Mouse (Mus musculus): ENCODE results near the gene Olfr718-ps1. TPM values are rescaled to one million over a fixed set of nuclear protein-coding genes. Genes with fewer than 3 reads are reported as not detected.

Gene Olfr718-ps1
- total RNA-seq, 1 experiment from 2014 or later = 0.09 TPM

GRCm38 (mm10) chr5:143132935-143133514 is 14.4 kb downstream of the Olfr718-ps1 start:
- ATAC-seq (replicated peaks; ENCODE audit: low read depth, poor library complexity, severe bottlenecking) = peak; percentile 85

- ATAC-seq (replicated peaks; ENCODE audit: low read depth, poor library complexity, severe bottlenecking) = peak; percentile 36; the same call in 1 of the 2 replicates
These were observed 17.0 kb downstream of the Olfr718-ps1 start for GRCm38 (mm10) chr5:143130342-143130741.

DNA sequence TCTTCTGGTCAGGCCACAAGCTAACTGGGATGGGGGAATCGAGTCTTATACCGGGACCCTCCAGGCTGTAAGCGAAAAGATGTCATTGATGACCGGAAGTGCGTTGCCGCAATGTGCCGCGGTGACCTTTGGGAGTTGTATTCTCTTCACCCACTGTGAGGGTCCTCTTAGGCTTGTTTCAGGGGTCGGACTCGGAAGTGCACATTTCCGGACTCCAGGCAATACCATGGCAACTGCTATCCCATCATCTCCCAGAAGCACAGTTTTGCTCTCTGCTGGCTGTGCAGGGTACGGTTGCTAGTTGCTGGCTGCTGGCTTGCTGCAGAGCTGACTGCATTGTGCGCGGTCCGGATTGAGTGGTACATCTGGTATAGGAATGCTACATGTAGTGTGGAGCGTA is 18.3 kb downstream of the Olfr718-ps1 start:
- no peak for ATAC-seq (replicated peaks; ENCODE audit: low read depth, poor library complexity, severe bottlenecking)

DNA sequence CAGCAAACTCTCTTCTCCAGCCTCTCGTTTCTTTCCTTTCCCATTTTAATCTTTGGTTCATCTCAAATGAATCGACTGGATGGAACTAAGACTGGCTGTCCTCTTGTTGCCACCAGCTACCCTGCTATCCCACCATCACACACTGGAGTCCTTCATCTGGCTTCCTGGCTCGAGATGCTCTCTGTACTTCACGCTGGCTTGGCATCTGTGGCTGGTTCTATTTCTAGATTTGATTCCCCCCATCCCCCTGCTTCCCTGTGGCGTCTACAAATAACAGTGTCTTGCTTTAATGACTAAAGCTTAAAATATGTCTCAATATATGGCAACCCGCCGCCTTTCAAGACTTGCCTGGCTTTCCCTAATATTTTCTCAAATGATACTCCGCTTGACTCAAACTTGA is 19.5 kb downstream of the Olfr718-ps1 start:
- no peak for ATAC-seq (replicated peaks; ENCODE audit: low read depth, poor library complexity, severe bottlenecking)

- ATAC-seq (replicated peaks; ENCODE audit: low read depth, poor library complexity, severe bottlenecking) = no peak
These were observed 20.5 kb downstream of the Olfr718-ps1 start for GRCm38 (mm10) chr5:143126908-143127307.

- ATAC-seq (replicated peaks; ENCODE audit: low read depth, poor library complexity, severe bottlenecking) = no peak
These were observed 21.3 kb downstream of the Olfr718-ps1 start for GRCm38 (mm10) chr5:143126089-143126488.

- no peak for ATAC-seq (replicated peaks; ENCODE audit: low read depth, poor library complexity, severe bottlenecking)
These were observed 21.8 kb downstream of the Olfr718-ps1 start for GRCm38 (mm10) chr5:143125601-143126000.

- ATAC-seq (replicated peaks; ENCODE audit: low read depth, poor library complexity, severe bottlenecking) = no peak
These were observed 22.5 kb downstream of the Olfr718-ps1 start for GRCm38 (mm10) chr5:143124805-143125378.

DNA sequence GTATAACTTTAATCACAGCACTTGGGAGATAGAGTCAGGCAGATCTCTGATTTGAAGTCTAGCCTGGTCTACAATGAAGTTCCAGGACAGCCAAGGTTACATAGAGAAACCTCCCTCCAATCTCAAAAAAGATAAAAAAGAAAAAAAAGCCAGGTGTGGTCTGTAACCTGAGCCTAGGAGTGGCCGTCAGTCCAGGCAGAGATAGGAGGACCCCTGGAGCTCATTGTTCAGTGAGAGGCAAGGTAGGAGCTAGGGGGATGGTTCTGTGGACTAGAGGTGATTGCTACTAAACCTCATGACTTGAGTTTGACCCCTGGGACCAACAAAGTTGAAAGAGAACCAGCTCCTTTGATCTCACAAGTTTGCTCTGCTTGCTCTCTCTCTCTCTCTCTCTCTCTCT is 24.7 kb downstream of the Olfr718-ps1 start:
- ATAC-seq (replicated peaks; ENCODE audit: low read depth, poor library complexity, severe bottlenecking) = no peak

DNA sequence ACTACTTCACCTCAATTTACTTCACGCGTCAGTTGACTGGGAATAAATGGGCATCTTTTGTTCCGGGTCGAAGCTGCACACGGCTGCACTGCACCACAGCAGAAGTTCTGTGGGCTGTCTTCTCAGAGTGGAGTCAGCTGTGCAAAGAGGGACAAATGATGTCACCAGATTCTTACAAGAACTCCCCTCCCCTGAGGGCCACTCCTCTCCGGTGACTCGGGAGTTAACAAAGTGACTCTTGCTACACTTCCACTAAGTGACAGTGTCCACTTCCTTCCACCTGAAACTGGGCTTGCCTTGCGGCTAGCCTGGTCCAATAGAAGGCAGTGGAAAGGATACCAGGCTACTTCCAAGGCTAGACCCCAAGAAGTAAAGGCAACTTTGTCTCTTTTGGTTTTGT is 25.3 kb downstream of the Olfr718-ps1 start:
- ATAC-seq (replicated peaks; ENCODE audit: low read depth, poor library complexity, severe bottlenecking) = 0 out of 2 replicates have a peak, but pooled peaks have one; percentile 36

GRCm38 (mm10) chr5:143112281-143113246 is 34.8 kb downstream of the Olfr718-ps1 start, which contains the start of gene Rnf216:
Gene Rnf216, minus strand, starts transcription at chr5:143112994.
- peak; percentile 97 for ATAC-seq (replicated peaks; ENCODE audit: low read depth, poor library complexity, severe bottlenecking)

DNA sequence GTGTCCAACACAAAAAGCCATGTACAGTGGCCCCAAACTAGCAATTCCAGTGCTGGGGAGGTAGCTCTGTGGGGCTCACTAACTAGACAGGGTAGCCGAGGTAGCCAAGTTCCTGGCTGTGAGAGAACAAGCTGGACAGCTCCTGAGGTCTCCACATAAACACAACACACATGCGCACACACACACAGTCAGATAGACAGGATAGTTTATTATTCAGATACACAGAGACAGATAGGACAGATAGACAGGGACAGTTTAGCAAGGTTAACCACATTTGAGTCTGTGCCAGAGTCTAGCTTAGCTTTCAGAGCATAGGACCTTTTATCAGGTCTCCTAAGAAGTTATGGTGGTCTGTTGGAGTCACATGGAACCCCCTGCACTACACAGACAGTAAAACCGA is 40.5 kb downstream of the Olfr718-ps1 start:
- peak; percentile 46 for ATAC-seq (replicated peaks; ENCODE audit: low read depth, poor library complexity, severe bottlenecking)

GRCm38 (mm10) chr5:143103231-143103630 is 44.1 kb downstream of the Olfr718-ps1 start:
- ATAC-seq (replicated peaks; ENCODE audit: low read depth, poor library complexity, severe bottlenecking) = no peak

DNA sequence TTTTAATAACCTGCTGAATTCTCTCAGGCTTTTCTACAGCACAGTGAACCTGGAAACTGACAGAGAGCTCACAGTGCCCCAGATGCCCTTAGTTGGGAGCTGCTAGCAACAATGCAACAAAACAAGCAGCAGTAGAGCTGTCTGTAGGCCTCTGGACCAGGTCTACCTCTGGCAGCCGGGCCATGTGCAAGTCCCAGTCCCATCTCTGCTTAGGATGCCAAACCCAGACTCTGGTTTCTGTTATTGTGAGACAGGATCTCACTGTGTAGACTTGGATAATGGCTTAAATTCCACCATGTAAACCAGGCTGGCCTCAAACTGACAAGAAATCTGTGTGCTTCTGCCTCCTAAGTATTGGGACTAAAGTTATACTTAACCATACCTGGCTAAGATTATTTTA is 45.8 kb downstream of the Olfr718-ps1 start:
- no peak for ATAC-seq (replicated peaks; ENCODE audit: low read depth, poor library complexity, severe bottlenecking)

DNA sequence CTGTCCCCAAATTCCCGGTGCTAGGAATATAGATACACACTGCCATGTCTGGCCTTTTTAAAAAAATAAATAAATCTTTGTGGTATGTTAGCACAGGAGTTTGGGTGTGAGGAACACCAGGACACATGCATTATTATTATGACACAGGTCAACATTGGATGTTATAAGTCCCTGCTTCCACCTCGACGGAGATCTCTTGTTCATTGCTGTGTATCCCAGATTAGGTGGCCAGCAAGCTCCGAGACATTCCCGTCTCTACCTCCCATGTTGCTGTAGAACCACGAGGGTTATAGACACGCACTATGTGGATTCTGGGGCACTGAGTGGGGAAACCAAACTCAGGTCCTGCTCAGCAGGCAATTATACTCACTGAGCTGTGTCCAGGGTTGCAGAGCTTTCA is 52.1 kb downstream of the Olfr718-ps1 start:
- no peak for ATAC-seq (replicated peaks; ENCODE audit: low read depth, poor library complexity, severe bottlenecking)

- no peak for ATAC-seq (replicated peaks; ENCODE audit: low read depth, poor library complexity, severe bottlenecking)
These were observed 54.5 kb downstream of the Olfr718-ps1 start for GRCm38 (mm10) chr5:143092891-143093290.

- peak; percentile 58; the same call in 1 of the 2 replicates for ATAC-seq (replicated peaks; ENCODE audit: low read depth, poor library complexity, severe bottlenecking)
These were observed 62.5 kb downstream of the Olfr718-ps1 start for GRCm38 (mm10) chr5:143084898-143085297.

Measured in common myeloid progenitor, adult 5-6 weeks (primary cell).